Mouse (Mus musculus) retina, postnatal 7 days (tissue): ENCODE results near the gene Lrpprc.

Experiments used
- DNase-seq: peaks from one replicate; pipeline ENCODE4 v3.0.0-alpha.2; 2012; ENCODE audit warnings: low read depth, low spot score

The Lrpprc gene

GRCm38 (mm10) chr17:84672376-84673369, 117.9 kb downstream of the Lrpprc start:
- no peak for DNase-seq

GRCm38 (mm10) chr17:84667848-84668247, 122.7 kb downstream of the Lrpprc start:
- DNase-seq = no peak

GRCm38 (mm10) chr17:84665691-84666090, 124.9 kb downstream of the Lrpprc start:
- DNase-seq = no peak

GRCm38 (mm10) chr17:84665053-84665452, 125.5 kb downstream of the Lrpprc start:
- no peak for DNase-seq

GRCm38 (mm10) chr17:84658951-84659350, 131.6 kb downstream of the Lrpprc start:
- no peak for DNase-seq

- DNase-seq = no peak
These were observed 132.4 kb downstream of the Lrpprc start for GRCm38 (mm10) chr17:84658195-84658594.

GRCm38 (mm10) chr17:84657782-84658181, 132.8 kb downstream of the Lrpprc start:
- DNase-seq = no peak

GRCm38 (mm10) chr17:84657422-84657732, 133.2 kb downstream of the Lrpprc start:
- no peak for DNase-seq

- DNase-seq = no peak
These were observed 133.8 kb downstream of the Lrpprc start for GRCm38 (mm10) chr17:84656653-84657421.

GRCm38 (mm10) chr17:84656205-84656604, 134.4 kb downstream of the Lrpprc start:
- no peak for DNase-seq
